Mouse (Mus musculus): ENCODE data around the gene Glb1. TPM values are rescaled to one million over a fixed set of nuclear protein-coding genes. Genes with fewer than 3 reads are reported as not detected.
A peak's percentile ranks its signal among the peaks of the same experiment; 100 is the strongest.
"Not testable (repeated sequence)": the region's sequence is repeated elsewhere in the genome, so short reads cannot be mapped to it uniquely, and the experiment has no call there.

Glb1 gene
- polyA plus RNA-seq, 1 experiment from 2014 or later: 81.0 TPM

DNA sequence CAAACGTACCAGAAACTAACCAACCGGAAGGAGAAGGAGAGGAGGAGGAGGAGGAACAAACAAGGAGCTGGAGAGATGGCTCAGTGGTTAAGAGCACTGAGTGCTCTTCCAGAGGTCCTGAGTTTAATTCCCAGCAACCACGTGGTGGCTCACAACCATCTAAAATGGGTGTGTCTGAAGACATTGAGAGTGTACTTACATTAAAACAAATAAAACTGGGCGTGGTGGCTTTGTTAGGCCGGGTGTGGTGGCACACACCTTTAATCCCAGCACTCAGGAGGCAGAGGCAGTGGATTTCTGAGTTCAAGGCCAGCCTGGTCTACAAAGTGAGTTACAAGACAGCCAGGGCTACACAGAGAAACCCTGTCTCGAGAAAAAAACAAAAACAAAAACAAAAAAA, 6.7 kb upstream of the Glb1 start:
- H3K36me3 ChIP-seq (ENCODE audit: insufficient read depth, low read length); H3K27me3 ChIP-seq (ENCODE audit: insufficient read depth, low read length); ATAC-seq (ENCODE audit: low FRiP score, low TSS enrichment); H3K4me2 ChIP-seq (replicated peaks; ENCODE audit: low read depth, low read length); H3K27ac ChIP-seq (ENCODE audit: low read length); H3K9me3 ChIP-seq (ENCODE audit: low read length); H3K4me1 ChIP-seq (ENCODE audit: insufficient read depth, low read length); H3K9ac ChIP-seq (replicated peaks; ENCODE audit: low read length); H3K4me3 ChIP-seq (ENCODE audit: low read length): not testable (repeated sequence)
- WGBS: 61% methylated on average over 6 of the region's 6 CpGs

DNA sequence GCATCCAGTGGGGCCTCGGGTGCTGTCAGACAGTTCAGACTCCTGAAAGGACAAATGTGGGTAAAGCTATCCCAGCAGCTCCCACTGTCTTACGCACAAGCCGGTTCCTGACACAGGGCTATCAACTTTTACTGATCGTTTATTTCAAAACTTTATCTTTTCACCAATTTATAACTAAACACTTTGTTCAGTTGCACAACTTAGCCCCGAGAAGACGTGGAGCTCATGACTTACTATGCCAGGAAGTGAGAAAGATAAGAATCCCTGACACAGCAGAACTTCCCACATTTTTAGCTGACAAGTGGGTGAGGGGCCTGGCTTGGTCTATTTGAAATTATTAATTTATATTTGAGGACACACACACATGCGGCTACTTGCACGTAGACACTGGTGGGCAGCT, 6.2 kb upstream of the Glb1 start:
- Histone ChIP-seq H3K4me3 (ENCODE audit: low read length) (no peak overlapping the region), H3K36me3 (ENCODE audit: insufficient read depth, low read length) (no peaks in the 10 kb centered on the region), H3K27ac (ENCODE audit: low read length) (no peak overlapping the region), H3K4me1 (ENCODE audit: insufficient read depth, low read length) (peaks cover 5% of the 10 kb centered on the region), H3K27me3 (ENCODE audit: insufficient read depth, low read length) (no peaks in the 10 kb centered on the region), H3K9ac (replicated peaks; ENCODE audit: low read length) (no peak overlapping the region), H3K9me3 (ENCODE audit: low read length) (no peaks in the 10 kb centered on the region), H3K4me2 (replicated peaks; ENCODE audit: low read depth, low read length) (no peak overlapping the region)
- 76% methylated on average over 8 of the region's 8 CpGs for WGBS
- ATAC-seq (ENCODE audit: low FRiP score, low TSS enrichment): no peak

DNA sequence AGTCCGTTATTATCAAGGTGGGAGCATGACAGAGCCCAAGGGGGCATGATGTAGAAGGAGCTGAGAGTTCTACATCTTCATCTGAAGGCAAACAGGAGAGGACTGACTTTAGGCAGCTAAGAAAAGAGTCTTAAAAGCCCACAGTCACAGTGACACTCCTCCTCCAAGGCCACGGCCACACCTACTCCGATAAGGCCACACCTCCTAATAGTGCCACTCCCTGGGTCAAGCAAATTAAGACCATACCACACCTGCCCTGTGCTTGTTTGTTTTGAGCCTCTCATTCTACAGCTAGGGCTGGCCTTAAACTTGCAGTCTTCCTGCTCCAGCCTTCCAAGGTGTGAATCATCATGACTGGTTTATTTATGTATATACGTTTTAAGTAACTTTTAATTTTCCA, 5.6 kb upstream of the Glb1 start:
- no peak overlapping the region for H3K4me3 ChIP-seq (ENCODE audit: low read length)
- no peaks in the 10 kb centered on the region for H3K27me3 ChIP-seq (ENCODE audit: insufficient read depth, low read length)
- no peaks in the 10 kb centered on the region for H3K9me3 ChIP-seq (ENCODE audit: low read length)
- no peak overlapping the region for H3K4me2 ChIP-seq (replicated peaks; ENCODE audit: low read depth, low read length)
- H3K9ac ChIP-seq (replicated peaks; ENCODE audit: low read length): no peak overlapping the region
- peaks cover 5% of the 10 kb centered on the region for H3K4me1 ChIP-seq (ENCODE audit: insufficient read depth, low read length)
- 84% methylated on average over 4 of the region's 4 CpGs for WGBS
- no peak overlapping the region for H3K27ac ChIP-seq (ENCODE audit: low read length)
- H3K36me3 ChIP-seq (ENCODE audit: insufficient read depth, low read length): no peaks in the 10 kb centered on the region
- no peak for ATAC-seq (ENCODE audit: low FRiP score, low TSS enrichment)

DNA sequence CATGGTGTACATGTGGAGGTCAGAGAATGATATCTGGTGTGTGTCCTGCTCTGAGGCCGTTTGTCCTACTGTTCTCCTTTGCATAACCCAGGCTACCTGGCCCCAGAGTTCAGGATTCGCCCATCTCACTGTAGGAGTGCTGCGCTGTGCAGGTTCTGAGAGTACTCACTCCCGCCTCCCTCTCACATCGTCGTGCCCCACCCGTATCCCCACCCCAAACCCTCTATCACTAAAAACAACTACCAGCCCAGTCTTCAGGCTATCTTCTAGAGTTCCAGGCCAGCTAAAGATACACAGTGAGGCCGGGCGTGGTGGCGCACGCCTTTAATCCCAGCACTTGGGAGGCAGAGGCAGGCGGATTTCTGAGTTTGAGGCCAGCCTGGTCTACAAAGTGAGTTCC, 1.2 kb upstream of the Glb1 start:
- WGBS: 90% methylated on average over 12 of the region's 12 CpGs
- H3K4me3 ChIP-seq (ENCODE audit: low read length): no peak overlapping the region
- peaks cover 13% of the 10 kb centered on the region; the same call in 1 of the 2 replicates for H3K4me1 ChIP-seq (ENCODE audit: insufficient read depth, low read length)
- H3K27me3 ChIP-seq (ENCODE audit: insufficient read depth, low read length): no peaks in the 10 kb centered on the region
- H3K9me3 ChIP-seq (ENCODE audit: low read length): peaks cover 2% of the 10 kb centered on the region; the same call in 1 of the 2 replicates
- no peak overlapping the region for H3K9ac ChIP-seq (replicated peaks; ENCODE audit: low read length)
- H3K36me3 ChIP-seq (ENCODE audit: insufficient read depth, low read length): peaks cover 14% of the 10 kb centered on the region
- no peak overlapping the region for H3K4me2 ChIP-seq (replicated peaks; ENCODE audit: low read depth, low read length)
- no peak for ATAC-seq (ENCODE audit: low FRiP score, low TSS enrichment)
- H3K27ac ChIP-seq (ENCODE audit: low read length): no peak overlapping the region

DNA sequence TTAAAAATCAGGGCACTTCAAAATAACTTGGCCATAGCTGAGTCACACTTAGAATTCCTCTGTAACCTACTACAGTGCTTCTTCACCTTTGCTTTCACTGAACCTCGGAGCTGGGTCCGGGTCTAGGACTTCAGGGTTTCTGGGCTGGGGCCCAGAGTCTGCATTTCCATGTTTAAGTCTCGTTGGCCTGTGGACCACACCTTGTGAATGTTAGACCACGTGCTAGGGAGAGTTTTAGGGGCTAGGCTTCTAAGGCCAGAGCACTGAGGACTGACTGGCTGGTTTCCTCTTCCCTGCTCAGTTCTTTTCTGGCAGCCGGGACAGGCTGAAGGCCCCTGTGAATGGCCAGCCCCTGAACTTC, 308 bp upstream of the Glb1 start:
- Histone ChIP-seq H3K4me3 (ENCODE audit: low read length) (peak overlapping the region; percentile 77), H3K27me3 (ENCODE audit: insufficient read depth, low read length) (no peaks in the 10 kb centered on the region), H3K4me1 (ENCODE audit: insufficient read depth, low read length) (peaks cover 13% of the 10 kb centered on the region; the same call in 1 of the 2 replicates), H3K9me3 (ENCODE audit: low read length) (peaks cover 11% of the 10 kb centered on the region), H3K4me2 (replicated peaks; ENCODE audit: low read depth, low read length) (peak overlapping the region; percentile 64), H3K36me3 (ENCODE audit: insufficient read depth, low read length) (peaks cover 23% of the 10 kb centered on the region), H3K9ac (replicated peaks; ENCODE audit: low read length) (peak overlapping the region; percentile 94), H3K27ac (ENCODE audit: low read length) (peak overlapping the region; percentile 94)
- ATAC-seq (ENCODE audit: low FRiP score, low TSS enrichment): no peak
- 16% methylated on average over 5 of the region's 5 CpGs for WGBS

DNA sequence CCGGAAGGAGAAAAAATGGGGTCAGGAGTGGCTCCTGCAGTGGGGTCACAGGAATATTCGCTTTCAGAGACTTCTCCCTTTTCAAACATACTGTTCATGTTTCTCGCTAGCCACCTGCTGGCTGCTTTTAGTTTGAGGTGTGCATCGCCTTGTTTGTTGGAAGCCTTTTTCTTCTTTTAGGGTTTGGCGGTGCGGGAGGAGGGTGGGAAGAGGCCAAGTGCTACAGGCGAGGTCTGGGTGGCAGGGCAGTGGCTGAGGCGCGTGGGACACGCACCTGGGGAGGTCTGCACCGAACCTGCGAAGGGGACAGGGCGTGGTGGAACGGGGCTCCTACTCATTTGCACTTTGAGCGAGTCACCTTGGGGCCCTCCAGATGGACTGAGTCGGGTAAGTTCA, 807 bp downstream of the Glb1 start:
- Histone ChIP-seq H3K27ac (ENCODE audit: low read length) (peak overlapping the region; percentile 94), H3K9ac (replicated peaks; ENCODE audit: low read length) (peak overlapping the region; percentile 94), H3K9me3 (ENCODE audit: low read length) (peaks cover 15% of the 10 kb centered on the region), H3K4me3 (ENCODE audit: low read length) (peak overlapping the region; percentile 77), H3K36me3 (ENCODE audit: insufficient read depth, low read length) (peaks cover 34% of the 10 kb centered on the region), H3K27me3 (ENCODE audit: insufficient read depth, low read length) (no peaks in the 10 kb centered on the region), H3K4me1 (ENCODE audit: insufficient read depth, low read length) (peaks cover 13% of the 10 kb centered on the region; the same call in 1 of the 2 replicates), H3K4me2 (replicated peaks; ENCODE audit: low read depth, low read length) (peak overlapping the region; percentile 64)
- WGBS: 3% methylated on average over 16 of the region's 16 CpGs
- no peak for ATAC-seq (ENCODE audit: low FRiP score, low TSS enrichment)

DNA sequence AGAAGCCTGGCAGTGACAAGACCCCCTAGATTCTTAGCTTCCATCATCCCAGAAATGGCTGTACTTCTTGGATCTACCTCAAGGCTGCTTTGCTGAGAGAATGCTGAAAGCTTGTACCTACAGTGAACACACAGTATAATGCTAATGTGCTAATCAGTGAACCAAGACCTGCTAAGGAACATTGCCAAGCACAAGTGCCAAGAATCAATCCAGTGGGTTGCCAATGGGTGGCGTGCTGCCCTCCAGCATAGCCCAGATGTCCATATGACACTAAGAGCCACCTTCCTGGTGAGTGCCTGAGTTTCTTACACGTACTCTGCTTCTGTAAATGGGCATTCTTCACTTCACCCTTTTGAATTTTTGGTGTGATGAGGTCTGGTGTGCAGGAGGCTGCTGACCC, 6.8 kb downstream of the Glb1 start:
- H3K4me2 ChIP-seq (replicated peaks; ENCODE audit: low read depth, low read length): no peak overlapping the region
- H3K4me1 ChIP-seq (ENCODE audit: insufficient read depth, low read length): peaks cover 7% of the 10 kb centered on the region; the same call in 1 of the 2 replicates
- no peak for ATAC-seq (ENCODE audit: low FRiP score, low TSS enrichment)
- peaks cover 15% of the 10 kb centered on the region for H3K9me3 ChIP-seq (ENCODE audit: low read length)
- no peak overlapping the region for H3K27ac ChIP-seq (ENCODE audit: low read length)
- WGBS: 92% methylated on average over 2 of the region's 2 CpGs
- no peak overlapping the region for H3K4me3 ChIP-seq (ENCODE audit: low read length)
- H3K36me3 ChIP-seq (ENCODE audit: insufficient read depth, low read length): peaks cover 80% of the 10 kb centered on the region
- H3K27me3 ChIP-seq (ENCODE audit: insufficient read depth, low read length): no peaks in the 10 kb centered on the region
- H3K9ac ChIP-seq (replicated peaks; ENCODE audit: low read length): no peak overlapping the region

DNA sequence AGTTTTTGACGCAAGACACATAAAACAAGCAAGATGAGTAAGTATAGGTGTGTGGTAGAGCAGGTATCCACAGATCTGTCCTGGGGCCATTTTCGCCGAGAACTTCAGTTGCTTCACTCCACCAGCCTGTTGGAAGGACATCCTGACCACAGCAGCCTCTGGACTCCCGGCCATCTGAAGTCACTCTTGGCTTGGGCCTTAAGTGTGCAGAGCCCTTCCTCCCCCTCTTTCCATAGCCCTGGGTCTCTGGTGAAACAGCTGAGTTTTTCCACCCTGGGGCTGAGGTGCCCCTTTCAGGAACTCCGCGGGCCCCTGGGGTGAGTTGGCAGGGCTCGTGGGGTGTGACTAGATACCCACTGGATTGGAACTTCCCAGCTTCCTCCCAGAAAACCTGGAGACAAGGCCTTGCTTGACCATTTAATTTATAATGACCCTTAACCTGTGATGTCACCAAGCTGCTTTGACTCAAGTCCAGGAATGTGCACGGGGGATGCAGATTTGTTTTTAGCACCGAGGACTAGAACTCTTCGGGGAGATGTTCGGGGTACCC, 9.5 kb downstream of the Glb1 start:
- H3K4me2 ChIP-seq (replicated peaks; ENCODE audit: low read depth, low read length): no peak overlapping the region
- WGBS: 61% methylated on average over 11 of the region's 11 CpGs
- H3K4me3 ChIP-seq (ENCODE audit: low read length): no peak overlapping the region
- H3K9ac ChIP-seq (replicated peaks; ENCODE audit: low read length): no peak overlapping the region
- H3K36me3 ChIP-seq (ENCODE audit: insufficient read depth, low read length): peaks cover 59% of the 10 kb centered on the region
- peak; percentile 62 for ATAC-seq (ENCODE audit: low FRiP score, low TSS enrichment)
- no peaks in the 10 kb centered on the region for H3K27me3 ChIP-seq (ENCODE audit: insufficient read depth, low read length)
- H3K9me3 ChIP-seq (ENCODE audit: low read length): peaks cover 6% of the 10 kb centered on the region
- H3K4me1 ChIP-seq (ENCODE audit: insufficient read depth, low read length): peaks cover 7% of the 10 kb centered on the region; the same call in 1 of the 2 replicates
- H3K27ac ChIP-seq (ENCODE audit: low read length): peak overlapping the region; percentile 38; the same call in 1 of the 2 replicates

DNA sequence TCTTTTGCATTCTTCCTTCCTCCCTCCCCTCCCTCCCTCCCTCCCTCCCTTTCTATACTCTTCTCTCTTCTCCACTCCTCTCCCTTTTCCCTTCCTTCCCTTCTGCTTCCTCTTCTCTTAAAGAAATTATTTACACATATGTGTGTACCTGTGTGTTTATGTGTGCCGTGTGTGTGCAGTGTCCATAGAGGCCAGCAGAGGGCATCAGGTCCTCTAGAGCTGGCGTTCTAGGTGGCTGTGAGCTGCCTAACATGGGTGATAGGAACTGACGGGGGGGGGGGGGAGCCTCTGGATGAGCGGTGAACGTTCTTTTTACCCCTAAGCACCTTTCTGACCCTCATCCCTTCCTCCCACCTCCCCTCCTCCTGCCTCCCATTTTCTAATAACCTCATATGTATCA, 10.4 kb downstream of the Glb1 start:
- Histone ChIP-seq H3K36me3 (ENCODE audit: insufficient read depth, low read length) (peaks cover 50% of the 10 kb centered on the region), H3K9ac (replicated peaks; ENCODE audit: low read length) (no peak overlapping the region), H3K4me1 (ENCODE audit: insufficient read depth, low read length) (peaks cover 7% of the 10 kb centered on the region; the same call in 1 of the 2 replicates), H3K4me3 (ENCODE audit: low read length) (no peak overlapping the region), H3K27ac (ENCODE audit: low read length) (no peak overlapping the region), H3K9me3 (ENCODE audit: low read length) (no peaks in the 10 kb centered on the region), H3K4me2 (replicated peaks; ENCODE audit: low read depth, low read length) (no peak overlapping the region), H3K27me3 (ENCODE audit: insufficient read depth, low read length) (no peaks in the 10 kb centered on the region)
- 85% methylated on average over 5 of the region's 5 CpGs for WGBS
- ATAC-seq (ENCODE audit: low FRiP score, low TSS enrichment): no peak

DNA sequence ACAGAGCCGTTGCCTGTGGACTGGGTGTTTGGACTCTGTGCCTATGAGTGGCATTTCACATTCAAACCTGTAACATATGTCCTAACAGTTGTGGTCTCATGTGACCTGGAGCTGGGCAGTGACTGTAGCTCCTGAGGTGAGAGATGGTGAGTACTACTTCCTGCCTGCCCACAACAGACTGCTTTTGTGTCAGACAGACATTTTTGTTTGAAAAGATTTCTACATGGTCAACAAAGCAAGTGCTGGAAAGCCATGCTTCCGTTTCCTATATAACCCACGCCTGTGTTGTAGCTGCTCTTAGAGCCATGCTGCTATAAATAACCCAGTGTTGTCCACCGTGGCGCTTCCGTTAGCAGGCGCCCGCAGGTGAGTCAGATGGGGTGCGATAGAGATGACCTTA, 11.5 kb downstream of the Glb1 start:
- Histone ChIP-seq H3K4me2 (replicated peaks; ENCODE audit: low read depth, low read length) (no peak overlapping the region), H3K36me3 (ENCODE audit: insufficient read depth, low read length) (peaks cover 41% of the 10 kb centered on the region), H3K27ac (ENCODE audit: low read length) (no peak overlapping the region), H3K27me3 (ENCODE audit: insufficient read depth, low read length) (no peaks in the 10 kb centered on the region), H3K4me3 (ENCODE audit: low read length) (no peak overlapping the region), H3K4me1 (ENCODE audit: insufficient read depth, low read length) (peaks cover 7% of the 10 kb centered on the region; the same call in 1 of the 2 replicates), H3K9me3 (ENCODE audit: low read length) (no peaks in the 10 kb centered on the region), H3K9ac (replicated peaks; ENCODE audit: low read length) (no peak overlapping the region)
- 84% methylated on average over 9 of the region's 9 CpGs for WGBS
- no peak for ATAC-seq (ENCODE audit: low FRiP score, low TSS enrichment)

All from kidney, embryonic 16.5 days (tissue).